Mouse (Mus musculus) testis, postnatal 14 days (tissue): ENCODE data around the gene Tspan5.

Experiments used
- DNase-seq: peaks from one replicate; pipeline ENCODE4 v3.0.0; 2021; ENCODE audit warnings: low spot score

Tspan5 gene

DNA sequence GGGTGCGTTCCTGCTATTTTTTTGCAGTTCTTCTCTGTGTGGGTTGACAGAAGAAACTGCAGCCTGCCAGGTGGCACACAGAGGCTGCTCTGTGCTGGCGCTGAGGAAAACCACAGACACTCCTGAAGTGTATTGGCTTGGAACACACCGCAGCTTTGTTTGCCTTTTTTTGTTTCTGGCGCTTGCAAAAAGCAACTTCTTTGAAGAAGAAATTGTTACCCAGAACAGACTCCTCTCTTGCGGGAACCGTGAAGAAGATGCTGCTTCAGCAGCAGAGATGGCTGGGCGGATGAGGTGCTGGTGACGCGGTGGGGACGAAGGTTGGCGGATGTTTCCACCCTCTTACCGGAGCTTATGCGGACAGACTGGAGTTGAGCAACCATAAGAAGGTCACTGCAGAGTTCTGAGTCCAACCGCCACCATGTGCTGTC, 135.0 kb downstream of the Tspan5 start:
- no peak for DNase-seq

GRCm38 (mm10) chr3:138877741-138878140, 135.7 kb downstream of the Tspan5 start:
- no peak for DNase-seq

- no peak for DNase-seq
Measured at GRCm38 (mm10) chr3:138880999-138881724, 139.2 kb downstream of the Tspan5 start.

GRCm38 (mm10) chr3:138881725-138882347, 139.8 kb downstream of the Tspan5 start:
- DNase-seq: peak; percentile 15

GRCm38 (mm10) chr3:138886121-138886520, 144.1 kb downstream of the Tspan5 start:
- DNase-seq: no peak

GRCm38 (mm10) chr3:138889214-138889613, 147.2 kb downstream of the Tspan5 start:
- no peak for DNase-seq

DNA sequence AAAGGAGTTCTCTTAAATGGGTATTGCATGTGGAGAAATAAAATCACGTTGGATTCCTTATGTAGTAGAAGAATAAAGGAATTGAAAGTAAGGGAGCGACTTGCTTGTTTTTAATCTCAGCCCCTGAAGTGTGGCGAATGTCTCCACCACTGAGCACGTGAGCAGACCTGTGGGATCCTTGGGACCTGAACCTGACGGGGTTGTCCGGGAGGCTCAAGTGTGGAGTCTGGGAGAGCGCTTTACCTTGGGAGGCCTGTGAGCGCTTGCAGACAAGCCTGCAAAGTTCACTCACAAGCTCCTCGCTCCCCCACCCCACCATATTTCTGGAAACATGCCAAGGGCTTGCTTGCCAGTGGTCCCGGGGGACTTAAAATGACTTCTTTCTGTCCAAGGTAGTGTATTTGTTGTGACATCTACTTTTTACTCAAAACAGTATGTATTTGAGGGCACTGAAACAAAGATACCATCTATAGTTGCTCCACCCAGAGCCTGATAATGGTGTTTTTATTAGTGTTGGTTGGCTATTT, 147.8 kb downstream of the Tspan5 start:
- DNase-seq: no peak

- DNase-seq: no peak
Measured at GRCm38 (mm10) chr3:138893520-138893919, 151.5 kb downstream of the Tspan5 start.

GRCm38 (mm10) chr3:138897500-138897899, 155.5 kb downstream of the Tspan5 start:
- DNase-seq: no peak

DNA sequence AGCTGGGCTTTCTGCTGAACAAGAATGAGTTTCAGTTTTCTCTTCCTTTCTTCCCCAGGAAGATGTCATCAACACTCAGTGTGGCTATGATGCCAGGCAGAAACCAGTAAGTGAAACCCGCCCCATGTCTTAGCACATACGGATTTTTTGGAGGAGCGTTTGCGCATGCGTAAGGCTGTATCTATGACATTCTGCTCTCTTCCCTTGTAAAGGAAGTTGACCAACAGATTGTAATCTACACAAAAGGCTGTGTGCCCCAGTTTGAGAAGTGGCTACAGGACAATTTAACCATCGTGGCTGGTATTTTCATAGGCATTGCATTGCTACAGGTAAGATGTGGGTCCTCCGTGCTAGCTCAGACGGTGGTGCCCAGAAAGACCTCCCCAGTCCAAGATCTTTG, 156.1 kb downstream of the Tspan5 start:
- no peak for DNase-seq

- no peak for DNase-seq
Measured at GRCm38 (mm10) chr3:138900571-138901141, 158.7 kb downstream of the Tspan5 start.

DNA sequence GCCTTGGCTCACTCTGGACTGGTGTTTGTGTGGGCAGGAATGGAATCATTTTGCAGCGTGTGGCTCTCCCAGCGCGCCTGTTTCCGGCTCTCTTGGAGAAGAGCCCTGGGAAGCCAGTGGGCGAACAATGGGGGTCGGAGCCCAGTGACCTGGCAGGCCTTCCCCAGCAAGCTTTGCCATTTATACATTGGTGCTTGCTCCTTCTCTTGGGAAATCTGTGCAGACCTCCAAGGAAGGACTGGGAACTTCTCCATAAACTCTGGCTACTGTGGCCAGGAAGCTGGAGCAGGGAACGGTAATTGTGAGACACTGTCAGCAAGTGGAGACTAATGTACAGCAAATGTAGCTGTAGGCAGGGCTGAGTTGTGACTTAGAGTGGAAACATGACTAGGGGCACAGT, 163.7 kb downstream of the Tspan5 start:
- no peak for DNase-seq

DNA sequence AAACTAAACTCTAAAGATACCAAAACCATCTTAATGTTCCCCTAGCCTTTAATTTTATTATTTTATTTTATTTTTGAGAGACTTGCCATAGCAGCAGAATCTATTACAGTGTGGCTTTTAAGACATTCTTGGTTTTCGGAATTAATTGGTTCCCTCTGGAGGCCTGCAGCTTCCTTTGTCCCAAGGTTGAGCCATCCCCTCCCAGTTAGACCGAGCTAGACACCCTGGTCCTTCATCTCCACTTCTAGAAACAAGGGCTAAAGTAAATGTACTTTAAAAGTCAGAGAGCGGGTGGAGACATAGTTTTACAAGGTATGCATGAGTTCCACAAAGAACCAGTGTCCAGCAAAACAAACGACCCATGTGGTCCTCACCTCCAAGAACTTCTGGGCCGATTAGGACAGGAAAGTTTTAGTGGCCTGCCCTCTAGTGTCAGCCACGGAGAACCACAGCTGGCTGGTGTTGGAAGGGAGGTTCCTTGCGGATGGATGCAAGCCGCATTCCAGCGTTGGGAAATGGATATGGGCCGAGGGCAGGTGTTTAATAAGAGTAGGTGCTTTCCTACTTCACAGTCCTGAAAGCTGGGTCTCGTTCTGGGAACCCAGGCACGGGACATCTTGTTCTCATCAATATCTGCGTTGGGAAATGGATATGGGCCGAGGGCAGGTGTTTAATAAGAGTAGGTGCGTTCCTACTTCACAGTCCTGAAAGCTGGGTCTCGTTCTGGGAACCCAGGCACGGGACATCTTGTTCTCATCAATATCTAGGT, 164.3 kb downstream of the Tspan5 start:
- DNase-seq: peak; percentile 52

GRCm38 (mm10) chr3:138909313-138909712, 167.3 kb downstream of the Tspan5 start:
- no peak for DNase-seq

GRCm38 (mm10) chr3:138912504-138912903, 170.5 kb downstream of the Tspan5 start:
- DNase-seq: no peak

DNA sequence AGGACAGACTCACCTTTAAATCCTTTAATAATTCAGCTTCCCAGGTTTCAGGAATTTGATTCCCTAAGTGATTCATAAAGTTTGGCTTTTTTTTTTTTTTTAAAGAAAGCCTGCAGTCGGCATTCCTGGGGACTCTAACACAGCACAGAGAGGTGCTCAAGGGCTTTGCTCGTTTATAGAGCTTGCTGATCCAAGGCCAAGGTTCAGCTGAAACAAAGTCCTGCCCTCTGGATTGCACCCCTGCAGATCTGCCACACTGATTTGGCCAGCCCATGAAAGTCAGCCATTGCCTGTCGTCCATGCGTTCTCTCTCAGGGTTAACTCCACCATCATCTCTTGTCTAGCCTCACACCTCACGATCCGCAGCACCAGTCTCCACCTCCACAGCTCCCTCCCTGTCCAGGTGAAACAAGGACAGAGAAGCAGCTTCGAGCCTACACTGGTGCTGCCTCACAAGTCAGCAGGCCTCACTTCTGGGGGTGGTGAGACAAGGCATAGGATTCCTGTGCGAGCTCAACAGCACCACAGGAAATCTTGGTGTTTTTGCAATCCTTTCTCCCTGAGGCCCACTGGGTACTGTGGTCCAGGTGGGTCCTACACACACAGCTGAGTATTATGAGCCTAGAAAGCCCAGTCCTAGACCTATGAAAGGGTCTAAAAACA, 172.8 kb downstream of the Tspan5 start:
- DNase-seq: no peak

DNA sequence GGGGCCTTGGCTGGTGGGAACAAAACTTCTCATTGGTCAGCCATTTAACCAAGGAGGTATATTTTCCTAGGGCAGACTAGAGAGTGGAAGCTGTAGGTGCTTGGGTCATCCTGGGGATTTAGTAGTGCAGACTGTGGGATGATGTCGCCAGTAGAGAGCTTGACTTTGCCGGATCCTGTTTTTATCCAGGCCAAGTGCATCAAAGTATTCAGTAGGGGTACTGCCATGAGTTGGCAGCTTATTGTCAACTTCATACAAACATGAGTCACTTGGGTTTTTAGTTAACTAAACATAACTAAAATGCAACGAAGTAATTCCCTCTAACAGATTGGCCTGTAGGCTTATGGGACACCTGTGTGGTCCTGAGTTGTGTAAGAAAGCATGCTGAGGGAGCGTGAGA, 174.6 kb downstream of the Tspan5 start:
- DNase-seq: no peak

GRCm38 (mm10) chr3:138917016-138917415, 175.0 kb downstream of the Tspan5 start:
- no peak for DNase-seq

DNA sequence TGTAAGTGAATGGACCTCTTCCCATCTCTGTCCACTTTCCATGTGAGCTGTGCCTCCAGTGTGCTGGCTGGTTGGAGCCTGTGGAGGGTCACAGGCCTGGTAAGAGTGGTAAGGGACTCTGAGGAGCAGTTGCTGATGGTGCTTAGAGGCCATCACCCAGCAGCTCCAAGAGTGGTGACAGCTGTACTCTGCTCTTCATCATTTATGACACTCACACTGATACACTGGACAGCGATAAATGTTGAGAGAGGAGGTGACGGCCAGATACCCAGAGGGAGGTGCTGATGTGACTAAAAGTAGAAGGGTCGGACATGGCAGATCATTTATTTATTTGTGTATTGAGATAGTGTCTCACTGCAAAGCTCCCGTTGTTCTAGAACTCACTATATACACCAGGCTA, 176.2 kb downstream of the Tspan5 start:
- no peak for DNase-seq

DNA sequence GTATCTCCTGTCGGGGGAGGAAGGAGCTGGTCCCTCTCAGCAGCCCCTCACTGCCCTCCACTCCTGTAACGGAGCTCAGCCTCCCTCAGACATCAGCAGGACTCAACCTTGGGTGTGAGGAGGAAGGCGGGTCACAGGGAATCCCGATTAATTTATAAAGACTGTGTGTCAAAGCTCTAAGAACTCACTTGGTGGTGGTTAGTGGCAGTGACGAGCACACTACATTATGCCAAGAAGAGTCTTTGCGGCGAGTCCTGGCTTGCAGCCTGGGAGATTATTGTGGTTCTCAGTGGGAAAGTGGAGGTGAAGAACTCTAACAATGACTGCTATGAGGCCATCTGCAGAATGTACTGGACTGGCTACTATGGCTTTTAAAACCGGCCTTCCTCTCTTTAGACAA, 184.2 kb downstream of the Tspan5 start:
- no peak for DNase-seq

DNA sequence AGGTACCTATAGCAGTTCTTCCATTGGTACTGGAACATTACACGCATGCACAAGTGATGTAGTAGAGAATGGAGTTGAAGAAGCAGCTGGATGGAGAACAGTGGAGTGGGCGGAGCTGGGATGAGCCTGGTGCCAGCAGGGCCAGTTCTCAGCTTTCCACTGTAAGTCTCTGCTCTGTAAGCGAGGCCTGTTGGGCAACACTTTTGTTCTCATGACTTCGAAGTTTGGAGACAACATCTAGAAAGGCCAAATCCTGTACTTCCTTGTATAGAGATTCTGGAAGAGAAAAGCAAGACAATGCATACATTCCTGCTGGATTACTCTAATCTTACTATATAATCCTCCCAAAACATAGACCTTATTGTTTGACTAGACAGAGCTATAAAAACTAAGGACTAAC, 185.4 kb downstream of the Tspan5 start:
- DNase-seq: no peak

GRCm38 (mm10) chr3:138936780-138937179, 194.8 kb downstream of the Tspan5 start:
- no peak for DNase-seq
